Mouse (Mus musculus) R1 (cell line): ENCODE measurements at regions not wholly inside any gene's neighbourhood (a gene's known extent, or its start where the extent isn't known, plus 50 kb on each side); places are given as distances from the start of the nearest gene placed in this dataset.

Source experiments
- DNase-seq: peaks from one replicate; pipeline ENCODE4 v3.0.0-alpha.2; 2018; ENCODE audit warnings: low read depth, low spot score

DNA sequence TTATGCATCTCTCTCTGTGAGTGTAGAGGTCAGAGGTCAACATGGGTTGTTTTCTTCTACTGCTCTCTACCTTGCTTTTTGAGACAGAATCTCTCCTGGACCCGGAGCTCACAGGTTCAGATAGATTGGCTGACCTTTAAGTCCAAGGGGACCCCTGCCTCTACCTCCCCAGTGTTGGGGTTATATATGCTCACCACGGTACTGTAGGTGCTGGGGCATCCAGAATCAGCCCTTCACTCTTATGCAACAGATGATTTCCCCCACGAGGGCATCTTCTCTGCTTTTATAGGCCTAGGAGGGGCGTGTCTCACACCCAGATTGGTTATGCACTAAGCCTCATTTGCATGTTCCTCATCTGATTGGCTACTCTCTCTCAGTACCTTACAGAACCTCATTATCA is 282.5 kb upstream of the Zfp64 start:
- DNase-seq = no peak

DNA sequence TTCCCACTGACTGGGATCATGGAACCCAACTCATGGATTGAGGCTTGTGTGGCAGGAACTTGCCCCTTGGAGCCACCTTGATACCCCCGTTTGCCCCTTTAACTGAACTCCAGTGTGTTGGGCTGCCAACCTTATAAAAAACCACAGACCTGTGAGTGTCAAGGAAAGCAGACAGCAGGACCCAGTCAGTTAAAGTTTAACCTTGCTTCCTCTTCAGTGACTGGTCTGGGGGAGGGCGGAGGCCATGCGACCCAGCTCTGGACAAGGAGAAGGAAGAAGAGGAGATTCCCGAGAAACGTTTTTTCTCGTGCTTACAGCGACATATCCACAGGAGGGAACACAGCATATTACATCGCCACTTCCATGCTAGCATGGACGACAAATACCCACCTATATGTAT is 281.9 kb upstream of the Zfp64 start:
- no peak for DNase-seq

DNA sequence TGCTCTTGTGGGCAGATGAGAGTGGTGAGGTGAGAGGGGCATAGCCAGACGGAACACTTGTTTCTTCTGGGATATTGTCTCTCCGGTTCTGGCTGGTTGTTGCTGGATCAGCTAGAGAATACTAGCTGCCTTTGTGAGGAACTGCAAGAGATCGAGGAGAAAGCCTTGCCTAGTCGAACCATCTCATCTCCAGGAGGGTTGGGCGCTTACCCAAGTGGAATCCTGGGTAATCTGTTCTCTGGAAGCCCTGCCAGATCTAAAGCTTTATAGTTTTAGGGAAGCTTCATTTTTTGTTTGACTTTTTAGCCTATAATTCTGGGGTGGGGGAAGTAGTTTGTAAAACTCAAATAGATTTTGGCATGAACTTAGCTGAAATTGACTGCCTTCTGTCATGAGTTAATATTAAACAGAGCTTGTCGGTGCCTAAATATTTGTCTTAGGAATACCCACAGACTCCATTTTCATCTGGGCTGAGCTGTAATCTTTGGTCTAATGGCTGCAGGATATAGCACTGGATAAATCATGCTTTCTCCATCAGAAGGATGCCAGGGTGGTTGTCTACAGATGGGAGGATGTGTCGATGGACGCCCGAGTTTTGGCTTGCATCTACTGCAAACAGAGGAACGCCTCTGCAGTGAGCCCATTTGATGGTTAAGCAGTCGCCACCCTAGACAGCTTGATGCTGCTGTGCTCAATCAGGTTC is 279.1 kb upstream of the Zfp64 start:
- DNase-seq = no peak

DNA sequence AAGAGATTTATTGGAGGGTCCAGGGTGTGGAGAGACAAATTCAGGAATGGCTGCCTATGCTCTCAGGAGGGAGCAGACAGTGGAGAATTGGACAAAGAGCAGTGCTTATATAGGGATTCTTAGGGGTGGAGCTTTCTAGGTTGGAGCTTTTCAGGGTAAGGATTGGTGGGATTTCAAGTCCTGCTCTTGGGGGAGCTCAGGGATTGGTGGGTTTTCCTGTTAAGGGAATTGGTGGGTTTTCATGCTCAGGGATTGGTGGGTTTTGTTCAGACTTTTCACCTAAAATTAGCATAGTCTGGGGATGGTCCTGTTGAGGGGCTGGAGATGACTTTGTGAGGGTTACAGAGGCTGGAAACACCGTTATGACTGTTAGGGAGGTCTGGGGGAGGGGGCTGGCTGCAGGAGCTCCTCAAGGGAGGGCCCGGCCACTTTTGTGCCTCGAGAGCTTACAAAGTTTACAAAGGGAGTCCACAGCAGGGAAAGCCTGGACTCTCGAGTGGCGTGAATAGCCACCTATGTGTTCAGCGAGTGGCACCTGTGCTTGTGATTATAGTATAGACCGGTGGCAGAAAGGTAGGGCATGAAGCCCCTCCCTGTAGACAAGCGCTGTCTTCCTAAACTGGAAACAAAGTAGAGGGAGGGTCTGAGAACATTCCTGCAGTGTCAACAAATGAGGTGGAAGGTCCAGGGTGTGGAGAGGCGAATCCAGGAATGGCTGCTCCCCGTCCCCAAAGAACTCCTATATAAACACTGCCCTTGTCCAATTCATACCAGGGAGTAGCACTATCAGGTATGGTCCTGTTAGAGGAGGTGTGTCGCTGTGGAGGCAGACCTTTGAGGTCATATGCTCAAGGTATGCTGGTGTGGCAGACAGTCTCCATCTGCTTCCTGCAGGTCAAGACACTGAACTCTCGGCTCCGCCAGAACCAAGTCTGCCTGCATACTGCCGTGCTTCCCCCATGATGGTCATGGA is 278.1 kb upstream of the Zfp64 start:
- peak; percentile 59 for DNase-seq

DNA sequence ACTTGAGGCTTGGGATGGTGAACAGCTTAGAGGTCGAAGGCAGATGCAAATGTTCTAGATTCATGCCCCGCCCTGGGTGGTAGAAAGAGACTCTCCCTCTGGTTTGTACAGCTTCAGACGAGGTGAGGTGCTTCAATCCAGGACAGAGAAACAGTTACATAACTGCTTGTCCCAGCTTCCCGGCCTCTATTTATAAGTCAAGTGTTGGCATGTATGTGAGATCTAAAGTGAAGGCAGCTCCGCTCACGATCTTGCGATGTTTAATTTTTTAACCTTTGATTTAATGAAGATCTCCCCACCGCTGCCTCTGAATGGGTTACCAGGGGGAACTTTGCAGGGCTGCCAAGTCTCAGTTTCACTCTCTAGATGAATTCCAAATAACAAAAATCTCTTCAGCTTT is 266.9 kb upstream of the Zfp64 start:
- no peak for DNase-seq

DNA sequence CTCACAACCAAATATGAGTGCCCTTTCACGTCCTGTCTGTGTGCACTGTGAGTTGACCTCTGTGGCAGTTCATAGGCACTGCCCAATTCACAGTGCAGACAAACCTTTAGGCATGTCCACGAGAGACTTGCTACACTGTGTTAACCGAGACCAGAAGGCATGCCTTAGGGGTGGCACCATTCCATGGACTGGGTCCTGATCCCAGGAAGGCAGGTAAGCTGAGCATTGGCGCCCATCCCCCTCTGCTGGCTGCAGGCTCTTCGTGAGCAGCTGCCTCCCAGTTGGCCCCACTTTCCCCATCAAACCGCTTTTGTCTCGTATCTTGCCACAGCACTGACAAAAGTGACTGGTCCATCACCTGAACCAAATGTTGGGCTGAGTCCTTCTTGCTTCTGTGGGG is 265.8 kb upstream of the Zfp64 start:
- DNase-seq = no peak

DNA sequence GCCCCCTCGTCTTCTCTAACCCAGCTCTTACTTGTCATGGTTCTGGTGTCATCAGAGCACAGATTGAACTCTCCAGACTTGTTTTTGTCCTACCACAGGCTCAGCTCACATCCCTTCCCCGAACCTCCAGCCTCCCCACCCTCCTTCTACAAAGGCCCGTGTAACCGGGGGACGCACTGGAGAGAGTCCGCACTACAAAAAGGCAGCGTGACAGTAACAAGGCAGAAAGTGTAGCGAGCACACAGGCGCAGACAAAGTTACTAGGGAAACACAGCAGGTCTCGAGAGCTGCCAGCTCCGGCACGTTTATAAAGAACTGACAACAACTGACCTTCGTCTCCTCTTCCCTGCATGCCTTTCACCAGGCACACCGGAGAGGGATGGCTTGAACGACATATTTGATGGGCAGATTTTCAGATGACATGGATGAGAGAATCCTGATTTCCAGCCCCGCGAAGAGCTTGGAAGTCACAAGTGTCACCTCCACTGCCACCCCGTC is 260.2 kb upstream of the Zfp64 start:
- peak; percentile 50 for DNase-seq

DNA sequence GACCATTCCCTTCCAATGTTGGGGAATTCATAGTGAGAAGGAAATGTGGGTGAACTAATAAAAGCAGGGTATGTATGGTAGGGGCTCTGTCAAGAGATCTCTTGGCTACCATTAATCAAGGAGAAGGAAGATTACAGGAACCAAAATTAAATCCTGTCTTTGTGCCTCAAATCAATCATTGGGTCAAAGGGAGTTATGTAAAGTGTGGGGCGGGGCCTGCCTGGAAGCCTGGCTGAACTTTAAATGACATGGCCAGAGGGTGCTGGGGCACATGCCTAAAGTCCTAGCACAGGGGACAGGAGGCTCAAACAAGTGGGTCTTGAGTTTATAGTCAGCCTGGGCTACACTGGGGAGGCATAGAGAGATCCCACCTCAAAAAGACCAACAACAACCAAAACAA is 259.0 kb upstream of the Zfp64 start:
- DNase-seq = no peak

DNA sequence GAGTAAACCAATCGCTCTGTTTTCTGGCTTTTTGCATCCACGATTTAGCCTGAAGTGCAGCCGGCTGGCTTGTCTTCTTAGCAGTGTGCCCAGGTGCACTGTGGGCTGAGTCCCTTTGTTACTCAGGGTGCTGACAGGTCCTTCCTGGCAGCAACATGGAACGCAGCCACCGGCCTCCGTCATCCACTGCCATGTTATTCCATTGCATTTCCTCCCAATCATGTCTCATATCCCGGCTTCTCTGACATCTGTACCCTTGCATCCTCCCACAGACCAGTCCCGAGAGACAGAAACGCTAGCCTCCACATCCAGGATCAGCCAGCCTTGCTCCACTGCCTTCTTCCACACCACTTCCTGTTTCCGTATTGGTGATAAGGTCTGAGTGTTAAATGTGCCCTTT is 257.9 kb upstream of the Zfp64 start:
- no peak for DNase-seq

DNA sequence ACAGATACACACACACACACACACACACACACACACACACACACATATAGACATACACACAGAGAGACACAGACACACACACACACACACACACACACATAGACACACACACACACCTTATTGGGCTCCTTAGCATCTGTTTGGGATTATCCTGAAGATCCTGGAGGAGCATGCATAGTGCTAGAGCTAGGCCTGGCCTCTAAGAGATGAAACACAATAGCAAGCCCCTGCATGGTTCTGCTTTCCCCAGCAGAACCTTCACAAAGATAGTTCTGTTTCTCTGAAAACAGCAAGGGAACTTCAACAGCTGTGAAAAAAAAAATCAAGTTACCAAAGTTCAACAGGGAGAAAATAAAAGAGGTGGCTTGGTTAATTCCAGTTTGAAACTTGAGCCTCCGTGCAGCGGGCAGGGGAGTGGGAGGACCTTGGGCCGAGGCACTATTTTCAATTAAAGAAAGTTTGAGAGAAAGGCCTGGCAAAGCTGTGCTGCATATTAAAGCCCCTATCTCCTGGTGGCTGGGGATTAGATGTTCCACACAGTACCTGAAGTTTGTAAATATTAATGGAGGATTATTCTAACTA is 257.4 kb upstream of the Zfp64 start:
- DNase-seq = no peak

DNA sequence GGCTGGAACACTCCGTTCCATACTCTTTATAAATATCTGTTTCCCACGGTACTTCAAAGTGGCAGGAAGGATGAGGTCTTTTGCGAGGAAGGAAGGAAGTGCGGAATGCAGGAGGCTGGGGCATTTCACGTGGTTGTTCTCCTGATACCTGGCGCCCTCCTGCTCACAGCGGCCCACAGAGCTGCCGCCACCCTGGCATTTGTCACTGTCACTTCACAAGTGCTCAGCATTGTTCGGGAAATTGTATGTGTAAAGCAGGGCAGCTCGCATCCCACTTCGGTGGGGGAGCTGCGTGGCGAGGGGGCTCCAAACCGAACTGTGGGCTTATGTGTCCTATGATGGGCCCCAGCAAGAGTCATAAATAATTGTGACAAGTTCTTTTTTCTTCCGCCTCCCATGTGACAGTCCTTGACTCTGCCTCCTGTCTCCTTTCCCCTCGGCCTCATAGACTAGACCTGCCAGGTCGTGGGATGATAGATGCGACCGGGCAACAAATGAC is 248.9 kb upstream of the Zfp64 start:
- DNase-seq = no peak

DNA sequence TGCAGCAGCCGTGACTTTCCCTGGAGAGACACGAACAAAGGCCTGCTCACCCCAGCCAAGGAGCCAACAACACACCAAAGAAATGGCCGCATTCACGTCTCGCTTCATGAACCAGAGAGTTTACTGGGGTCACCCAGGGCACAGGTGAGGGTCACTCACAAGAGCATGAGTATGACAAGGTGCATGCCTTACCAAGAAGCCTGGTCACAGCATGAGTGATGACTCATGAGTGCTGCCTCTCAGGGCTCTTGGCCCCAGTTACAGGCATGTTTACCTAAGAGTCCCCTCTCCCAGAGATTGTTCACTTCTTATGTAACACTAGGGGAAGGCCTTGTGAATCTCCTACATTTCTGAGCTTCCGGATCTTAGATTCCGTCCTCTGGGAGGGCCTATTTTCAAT is 236.6 kb upstream of the Zfp64 start:
- no peak for DNase-seq

DNA sequence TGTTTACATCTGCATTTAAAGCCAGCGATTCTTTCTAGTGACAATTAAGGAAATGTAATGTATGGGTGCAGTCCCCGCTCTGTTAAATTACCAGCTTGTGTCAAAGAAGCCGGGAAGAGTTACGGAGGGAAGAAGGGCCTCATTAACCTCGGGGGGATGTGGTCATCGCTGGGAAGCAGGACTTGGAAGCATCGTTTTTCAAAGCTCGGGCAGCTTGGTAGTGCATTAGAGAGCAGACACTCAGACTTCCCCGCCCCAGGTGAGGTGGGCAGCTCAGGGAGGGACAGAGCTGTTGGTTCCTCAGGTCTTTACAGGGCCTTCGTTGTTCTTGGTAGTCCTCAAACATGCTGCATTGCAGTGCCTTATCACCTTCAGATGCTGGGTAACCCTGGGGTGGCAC is 236.1 kb upstream of the Zfp64 start:
- DNase-seq = no peak

DNA sequence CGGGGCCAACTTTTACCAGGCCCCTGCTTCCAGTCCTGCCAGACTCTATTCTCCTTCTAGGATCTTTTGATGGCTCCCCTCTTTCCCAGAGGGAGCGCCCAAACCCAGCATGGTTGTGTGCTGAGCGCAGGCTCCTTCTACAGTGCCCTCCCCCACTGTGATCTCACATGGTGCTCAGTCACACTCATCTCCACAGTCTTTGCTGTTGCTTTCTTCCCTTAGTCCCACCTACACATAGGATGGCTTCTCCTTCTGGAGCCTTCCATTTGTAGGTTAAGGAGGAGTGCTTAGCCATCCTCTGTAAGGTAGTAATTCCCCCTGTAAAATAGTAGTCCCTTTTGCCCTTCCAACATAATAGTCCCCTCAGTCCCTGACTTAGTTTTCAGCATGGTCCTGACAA is 222.2 kb upstream of the Zfp64 start:
- no peak for DNase-seq

DNA sequence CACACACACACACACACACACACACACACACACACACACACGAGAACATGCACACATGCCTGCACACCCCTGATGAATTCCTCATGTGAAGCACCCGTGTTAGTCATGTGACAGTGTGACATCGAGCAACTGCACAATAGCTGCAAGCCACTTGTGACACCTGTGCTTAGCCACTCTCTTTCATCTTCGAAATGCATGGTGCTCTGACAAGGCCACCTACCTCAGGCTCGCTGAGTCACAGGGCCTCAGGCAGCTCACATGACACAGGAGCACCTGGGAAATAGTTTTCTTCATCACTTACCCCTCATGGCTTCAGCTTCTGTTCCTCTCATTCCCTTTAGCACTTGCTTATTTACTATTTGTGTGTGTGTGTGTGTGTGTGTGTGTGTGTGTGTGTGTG is 213.4 kb upstream of the Zfp64 start:
- DNase-seq = peak; percentile 18

DNA sequence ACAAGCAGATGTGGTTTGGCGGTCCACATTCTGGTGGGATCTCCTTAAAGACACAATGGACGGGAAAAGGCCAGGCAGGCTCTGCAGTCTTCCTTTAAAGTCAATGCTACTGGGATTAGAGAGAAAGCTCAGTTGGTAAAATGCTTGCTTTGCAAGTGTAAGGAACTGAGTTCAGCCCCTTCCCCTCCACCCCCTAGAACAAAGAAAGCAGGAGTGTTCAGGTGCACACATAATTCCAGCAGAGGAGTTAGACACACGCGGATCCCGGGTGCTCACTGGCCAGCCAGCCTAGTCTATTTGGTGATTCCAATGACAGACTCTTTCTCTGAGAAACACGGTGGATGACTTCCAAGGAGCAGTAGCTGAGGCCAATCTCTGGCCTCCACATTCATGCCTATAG is 213.0 kb upstream of the Zfp64 start:
- DNase-seq = peak; percentile 54

DNA sequence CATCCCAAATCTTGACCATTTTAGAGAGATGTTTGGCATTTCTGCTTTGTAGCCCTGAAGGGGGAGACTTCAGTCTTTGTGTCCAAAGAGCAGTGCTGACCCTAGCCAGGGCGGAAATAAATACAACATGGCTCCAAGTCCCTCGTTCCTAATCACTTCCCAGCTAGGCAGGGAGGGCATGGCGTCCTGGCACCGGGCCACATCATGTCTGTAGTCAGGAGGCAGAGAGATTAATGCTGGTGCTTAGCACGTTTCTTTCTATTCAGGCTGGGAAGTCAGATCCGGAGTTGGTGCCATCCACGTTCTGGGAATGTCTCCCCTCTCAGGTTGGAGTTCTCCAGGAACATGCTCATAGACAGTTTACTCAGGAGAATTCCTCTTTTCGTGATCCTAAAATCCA is 206.3 kb upstream of the Zfp64 start:
- no peak for DNase-seq

DNA sequence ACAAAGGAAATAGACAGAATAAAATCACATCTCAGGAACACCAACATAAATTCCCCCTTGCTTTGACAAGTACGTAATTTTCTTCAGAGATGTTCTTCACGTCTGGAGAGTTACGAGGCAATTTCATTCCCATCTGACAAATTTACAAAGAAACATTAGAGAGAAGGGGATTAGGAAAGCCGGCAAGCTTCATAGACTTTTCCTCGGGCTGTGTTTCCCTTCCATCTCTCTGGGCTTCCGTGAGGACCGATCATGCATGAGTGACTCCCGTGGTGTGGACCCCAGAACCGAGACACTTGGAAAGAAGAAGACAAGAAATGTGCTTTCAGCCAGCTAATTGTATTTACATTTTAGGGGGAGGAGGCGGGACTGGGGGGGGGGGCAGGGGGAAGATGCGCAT is 203.4 kb upstream of the Zfp64 start:
- DNase-seq = no peak

DNA sequence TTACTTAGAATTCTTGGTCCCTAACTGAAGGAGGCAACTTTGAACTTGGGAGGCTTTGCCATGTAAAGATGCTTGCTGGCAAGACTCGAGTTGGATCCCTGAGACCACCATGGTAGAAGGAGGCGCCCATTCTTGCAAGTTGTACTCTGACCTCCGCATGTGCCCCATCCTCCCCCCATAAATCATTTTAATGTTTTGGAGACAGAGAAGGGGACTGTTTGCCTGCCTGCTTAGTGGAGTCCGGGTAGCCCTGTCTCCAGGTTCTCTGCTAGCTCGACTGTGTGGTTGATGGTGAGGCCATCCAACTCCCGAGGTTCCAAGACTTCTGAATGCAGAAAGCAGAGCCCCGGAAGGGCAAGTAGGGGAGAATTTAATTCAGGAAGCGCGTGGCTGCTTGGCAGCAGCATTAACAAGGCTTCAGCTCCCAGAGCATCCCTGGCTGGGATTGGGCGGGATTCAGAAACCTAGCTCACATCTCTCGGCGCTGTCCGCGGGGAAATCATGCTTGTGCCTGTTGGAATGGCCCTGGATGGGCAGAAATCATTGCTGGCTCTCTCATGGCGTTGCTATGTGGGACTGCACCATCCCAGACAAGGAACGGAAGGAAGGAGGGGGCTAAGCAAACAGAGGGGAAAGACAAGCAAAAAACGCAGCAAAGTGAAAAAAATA is 202.8 kb upstream of the Zfp64 start:
- DNase-seq = no peak

DNA sequence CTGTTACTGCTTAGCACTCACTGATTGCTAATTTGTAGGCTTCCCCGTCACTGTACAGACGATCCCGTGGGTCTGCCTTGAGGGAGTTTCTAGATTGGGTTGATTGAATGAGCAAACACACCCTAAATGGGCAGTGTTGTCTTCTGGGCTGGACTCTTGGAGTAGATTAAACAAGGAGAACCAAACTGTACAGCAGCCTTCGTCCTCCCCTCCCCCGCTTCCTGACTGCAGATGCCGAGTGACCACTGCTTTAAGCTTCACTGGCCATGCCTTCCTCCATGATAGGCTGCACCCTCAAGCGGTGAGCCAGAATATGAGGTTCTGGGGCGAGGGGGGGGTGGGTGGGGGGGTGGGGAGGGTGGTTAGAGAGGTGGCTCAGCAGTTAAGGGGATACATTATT is 201.5 kb upstream of the Zfp64 start:
- no peak for DNase-seq

DNA sequence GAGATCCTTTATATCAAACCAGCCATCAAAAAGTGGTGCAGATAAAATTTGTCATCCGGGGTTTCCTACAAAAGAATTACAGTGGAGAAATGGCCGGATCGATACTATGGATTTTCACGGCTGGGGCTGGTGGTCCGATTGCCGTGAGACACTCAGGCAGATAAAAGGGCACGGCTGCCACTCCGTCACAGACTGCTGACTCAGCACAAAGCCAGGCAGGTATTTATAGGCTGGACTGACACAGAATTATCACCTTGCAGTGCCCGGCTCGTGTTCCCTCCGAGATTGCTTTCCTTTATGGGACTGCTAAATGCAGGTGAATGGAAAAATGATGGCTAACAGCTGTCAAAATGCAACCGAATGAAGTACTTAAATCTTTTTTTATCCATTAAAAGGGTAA is 199.5 kb upstream of the Zfp64 start:
- DNase-seq = no peak

DNA sequence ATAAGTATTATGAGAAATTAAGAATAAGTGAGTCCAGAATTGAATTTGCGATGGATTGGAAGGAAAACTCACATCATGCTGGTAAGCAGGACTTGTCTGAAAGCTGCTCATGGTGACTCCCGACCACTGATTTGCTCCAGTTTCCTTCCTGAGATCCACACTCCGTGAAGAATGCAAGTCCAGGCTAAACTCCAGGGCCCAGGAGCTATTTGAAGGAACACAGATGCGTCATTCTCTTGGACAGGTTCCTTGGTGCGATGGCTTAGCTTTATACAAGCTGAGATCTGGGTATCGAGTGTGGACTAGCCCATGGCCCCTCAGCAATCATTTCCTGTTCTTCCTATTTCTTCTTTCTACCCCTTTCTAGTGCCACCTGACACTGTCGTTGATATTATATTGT is 192.3 kb upstream of the Zfp64 start:
- DNase-seq = no peak
